Mouse (Mus musculus) E14TG2a.4 (cell line): ENCODE measurements around the gene Cmtm6.

Source experiments
- CTCF ChIP-seq: conservative IDR thresholded peaks from 2 replicates; pipeline ENCODE4 v1.5.1; 2014; ENCODE audit warnings: low read length
- NANOG ChIP-seq: IDR thresholded peaks from 2 replicates; pipeline ENCODE4 v1.6.1; 2014; ENCODE audit warnings: borderline replicate concordance, low read length, mixed read lengths
- POU5F1 ChIP-seq: IDR thresholded peaks from 2 replicates; pipeline ENCODE4 v1.6.1; 2014; ENCODE audit warnings: low read length, borderline replicate concordance

DNA sequence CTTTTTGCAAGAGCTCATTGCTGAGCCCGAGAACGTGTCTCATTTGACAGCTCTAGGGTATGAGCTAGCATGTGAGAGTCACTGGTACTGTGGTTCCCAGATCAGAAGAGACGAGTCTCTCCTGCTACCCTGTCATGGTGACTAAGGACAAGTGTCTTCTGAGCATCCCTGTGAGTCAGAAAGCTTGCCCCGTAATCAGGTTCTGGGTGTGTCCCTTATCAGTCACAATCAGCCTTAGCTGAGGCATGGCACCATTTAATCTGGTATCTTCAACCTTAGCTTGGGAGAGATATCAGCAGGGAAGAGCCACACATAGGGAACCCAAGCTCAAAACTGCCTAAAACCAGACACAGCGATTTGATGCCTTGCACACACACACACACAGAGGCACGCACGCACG lies 57.8 kb downstream of the Cmtm6 start:
- TF ChIP-seq CTCF: no peak
- no peak for TF ChIP-seq NANOG
- no peak for TF ChIP-seq POU5F1
